Mouse (Mus musculus): ENCODE data around the gene 1700001O22Rik.

GRCm38 (mm10) chr2:30750025-30750424 lies 53.4 kb downstream of the 1700001O22Rik start:
- TF ChIP-seq CTCF (conservative IDR thresholded peaks at IDR 0.05; ENCODE audit: low read length) (no peak), NANOG (IDR thresholded peaks at IDR 0.05; ENCODE audit: borderline replicate concordance, low read length) (no peak), POU5F1 (IDR thresholded peaks at IDR 0.05; ENCODE audit: borderline replicate concordance, low read length) (no peak)

Measured in E14TG2a.4 (cell line).